Mouse (Mus musculus) left cerebral cortex, postnatal 10 days (tissue): ENCODE measurements around the gene Dgkz. TPM values are rescaled to one million over a fixed set of nuclear protein-coding genes. Genes with fewer than 3 reads are reported as not detected.

ENCODE experiments used
- DNase-seq, 2 experiments: peaks; one replicate each; pipeline ENCODE4 v3.0.0; 2021 to 2022; ENCODE audit warnings: low spot score in 2 of 2, mixed read lengths in 1 of 2; ENCODE audit errors: extremely low spot score in 1 of 2
- intact Hi-C: fragments of 180-260 bp; cut with DNase I; formaldehyde crosslinking; loops from one replicate; pipeline ENCODE4 v1.15.1; 2025
- microRNA-seq: library from miRNA; unstranded; fragments of <30 nt; microRNA quantifications from one replicate; pipeline ENCODE4 v1.2.0, GENCODE M21; 2022
- total RNA-seq, 2 experiments: library from RNA; stranded (reverse); gene quantifications; 2 replicates each; pipeline ENCODE4 v1.2.3; 2021

Dgkz gene
- total RNA-seq, 2 experiments from 2014 or later = 251 to 255 TPM

GRCm38 (mm10) chr2:91904618-91905307, 70.9 kb downstream of the Dgkz start:
- intact Hi-C loops = no loop called here
- peak in 1 of 2 experiments; percentile 46 for DNase-seq

- intact Hi-C loops = no loop called here
- DNase-seq = no peak
These were observed 72.3 kb downstream of the Dgkz start for GRCm38 (mm10) chr2:91903171-91903925.

- no peak for DNase-seq
- intact Hi-C loops = no loop called here
These were observed 73.3 kb downstream of the Dgkz start for GRCm38 (mm10) chr2:91902336-91902735.

GRCm38 (mm10) chr2:91900431-91900830, 75.2 kb downstream of the Dgkz start:
- intact Hi-C loops = no loop called here

GRCm38 (mm10) chr2:91899141-91899540, 76.5 kb downstream of the Dgkz start:
- intact Hi-C loops = no loop called here
- no peak for DNase-seq

More at GRCm38 (mm10) chr2:91900431-91900830, 75.2 kb downstream of the Dgkz start:
- no peak for DNase-seq

- DNase-seq = no peak
- intact Hi-C loops = no loop called here
These were observed 77.7 kb downstream of the Dgkz start for GRCm38 (mm10) chr2:91897968-91898367.

- intact Hi-C loops = no loop called here
- DNase-seq = no peak
These were observed 80.3 kb downstream of the Dgkz start for GRCm38 (mm10) chr2:91895401-91895800.

GRCm38 (mm10) chr2:91894716-91895115, 80.9 kb downstream of the Dgkz start:
- intact Hi-C loops = no loop called here
- DNase-seq = no peak

GRCm38 (mm10) chr2:91884616-91885015, 91.0 kb downstream of the Dgkz start:
- intact Hi-C loops = no loop called here
- no peak for DNase-seq

- intact Hi-C loops = no loop called here
- DNase-seq = no peak
These were observed 91.7 kb downstream of the Dgkz start for GRCm38 (mm10) chr2:91883961-91884360.

Small RNA genes within 50 kb of the gene (microRNA-seq; reads per million reads assigned to microRNA genes)
- gene Mir6999 = 1.4 reads per million

Other genes starting within 250 kb of the Dgkz start
- gene Ambra1, start 245.7 kb downstream of the Dgkz start, total RNA-seq = 10 to 100 TPM; 54.9 to 56.1 TPM
- 10 to 100 TPM; 29.6 to 33.0 TPM for gene Chrm4, start 48.6 kb downstream of the Dgkz start, total RNA-seq
- 10 to 100 TPM; 24.6 to 26.0 TPM for gene Mdk, start 43.6 kb downstream of the Dgkz start, total RNA-seq
- gene Gm9821, start 30.2 kb downstream of the Dgkz start, total RNA-seq = not detected
- 1 to 10 TPM; 7.8 to 8.6 TPM for gene Creb3l1, start 48.6 kb upstream of the Dgkz start, total RNA-seq
- 10 to 100 TPM; 67.0 to 73.3 TPM for gene Phf21a, start 117.3 kb upstream of the Dgkz start, total RNA-seq